Mouse (Mus musculus) erythroblast, embryonic 14.5 days (primary cell): ENCODE measurements around the gene Olfr44. TPM values are rescaled to one million over a fixed set of nuclear protein-coding genes. Genes with fewer than 3 reads are reported as not detected.

Experiments
- H3K27me3 ChIP-seq: 2 replicates; pipeline ENCODE4 v1.6.1; 2012; ENCODE audit warnings: inconsistent platforms; ENCODE audit not compliant: control insufficient read depth
- H3K36me3 ChIP-seq: 2 replicates; pipeline ENCODE4 v1.6.1; 2012; ENCODE audit warnings: mild to moderate bottlenecking, inconsistent platforms; ENCODE audit not compliant: control insufficient read depth
- H3K4me1 ChIP-seq: 2 replicates; pipeline ENCODE4 v1.6.1; 2012; ENCODE audit warnings: inconsistent platforms; ENCODE audit not compliant: control insufficient read depth
- H3K4me3 ChIP-seq: replicated peaks from 2 replicates; pipeline ENCODE3; 2012; ENCODE audit warnings: moderate library complexity, mild to moderate bottlenecking, inconsistent platforms
- H3K9me3 ChIP-seq: 2 replicates; pipeline ENCODE4 v1.6.1; 2012; ENCODE audit warnings: low read length, inconsistent platforms, mixed read lengths; ENCODE audit not compliant: control insufficient read depth
- GATA1 ChIP-seq: IDR thresholded peaks from 2 replicates; pipeline ENCODE4 v1.6.1; 2012; ENCODE audit warnings: low read length, inconsistent platforms, mixed read lengths
- TAL1 ChIP-seq: IDR thresholded peaks from 3 replicates; pipeline ENCODE4 v1.6.1; 2012; ENCODE audit warnings: low read length, inconsistent platforms, mixed read lengths
- polyA plus RNA-seq: library from polyadenylated mRNA; stranded (reverse); fragments of >175 nt; gene quantifications from 2 replicates; pipeline ENCODE4 v1.2.3, GENCODE M21; 2012

Gene Olfr44
- not detected in 2 replicates for polyA plus RNA-seq

- no peaks in the 10 kb centered on the region for H3K27me3 ChIP-seq
- H3K4me1 ChIP-seq = no peaks in the 10 kb centered on the region
- no peaks in the 10 kb centered on the region for H3K9me3 ChIP-seq
- H3K36me3 ChIP-seq = no peaks in the 10 kb centered on the region
- TF ChIP-seq GATA1 (no peak), TAL1 (no peak)
- H3K4me3 ChIP-seq = no peak within 1 kb of the TSS
Observed at GRCm38 (mm10) chr9:39493895-39494294, at the start of gene Olfr44. Olfr44 (minus strand) TSS chr9:39493995.

- H3K27me3 ChIP-seq = no peaks in the 10 kb centered on the region
- no peak overlapping the region for H3K4me3 ChIP-seq
- no peak for TF ChIP-seq TAL1
- no peak for TF ChIP-seq GATA1
- no peaks in the 10 kb centered on the region for H3K36me3 ChIP-seq
- no peaks in the 10 kb centered on the region for H3K4me1 ChIP-seq
- H3K9me3 ChIP-seq = no peaks in the 10 kb centered on the region
Observed at GRCm38 (mm10) chr9:39523616-39524285, 30.0 kb upstream of the Olfr44 start.

GRCm38 (mm10) chr9:39518595-39518994 lies 24.8 kb upstream of the Olfr44 start:
- no peaks in the 10 kb centered on the region for H3K4me1 ChIP-seq
- H3K27me3 ChIP-seq = no peaks in the 10 kb centered on the region
- TF ChIP-seq TAL1 (no peak), GATA1 (no peak)
- H3K4me3 ChIP-seq = no peak overlapping the region
- no peaks in the 10 kb centered on the region for H3K9me3 ChIP-seq
- no peaks in the 10 kb centered on the region for H3K36me3 ChIP-seq

- no peaks in the 10 kb centered on the region for H3K36me3 ChIP-seq
- no peaks in the 10 kb centered on the region for H3K27me3 ChIP-seq
- no peaks in the 10 kb centered on the region for H3K4me1 ChIP-seq
- no peak within 1 kb of the TSS for H3K4me3 ChIP-seq
- TF ChIP-seq TAL1 = no peak
- TF ChIP-seq GATA1 = no peak
- no peaks in the 10 kb centered on the region for H3K9me3 ChIP-seq
Observed at GRCm38 (mm10) chr9:39515531-39515930, 21.7 kb upstream of the Olfr44 start, which contains the start of gene Olfr957. Olfr957 (minus strand) TSS chr9:39515809.

- H3K27me3 ChIP-seq = no peaks in the 10 kb centered on the region
- H3K36me3 ChIP-seq = no peaks in the 10 kb centered on the region
- no peak for TF ChIP-seq GATA1
- no peak for TF ChIP-seq TAL1
- H3K4me1 ChIP-seq = no peaks in the 10 kb centered on the region
- H3K4me3 ChIP-seq = no peak overlapping the region
- no peaks in the 10 kb centered on the region for H3K9me3 ChIP-seq
Observed at GRCm38 (mm10) chr9:39509412-39509811, 15.6 kb upstream of the Olfr44 start.

- TF ChIP-seq TAL1 (no peak), GATA1 (no peak)
- Histone ChIP-seq H3K4me3 (no peak overlapping the region), H3K9me3 (no peaks in the 10 kb centered on the region), H3K36me3 (no peaks in the 10 kb centered on the region), H3K4me1 (no peaks in the 10 kb centered on the region), H3K27me3 (no peaks in the 10 kb centered on the region)
Observed at GRCm38 (mm10) chr9:39508998-39509397, 15.2 kb upstream of the Olfr44 start.

GRCm38 (mm10) chr9:39471844-39472243 lies 22.0 kb downstream of the Olfr44 start, which contains the start of gene Olfr955:
Olfr955 (minus strand) TSS chr9:39471944.
- H3K9me3 ChIP-seq = no peaks in the 10 kb centered on the region
- no peak within 1 kb of the TSS for H3K4me3 ChIP-seq
- H3K4me1 ChIP-seq = no peaks in the 10 kb centered on the region
- H3K36me3 ChIP-seq = no peaks in the 10 kb centered on the region
- no peaks in the 10 kb centered on the region for H3K27me3 ChIP-seq
- TF ChIP-seq GATA1 (no peak), TAL1 (no peak)

GRCm38 (mm10) chr9:39456401-39456800 lies 37.4 kb downstream of the Olfr44 start, which contains the start of gene Olfr954:
Olfr954 (plus strand) TSS chr9:39456701.
- no peak within 1 kb of the TSS for H3K4me3 ChIP-seq
- H3K4me1 ChIP-seq = no peaks in the 10 kb centered on the region
- TF ChIP-seq GATA1 (no peak), TAL1 (no peak)
- H3K9me3 ChIP-seq = no peaks in the 10 kb centered on the region
- no peaks in the 10 kb centered on the region for H3K27me3 ChIP-seq
- no peaks in the 10 kb centered on the region for H3K36me3 ChIP-seq

Other genes with a start within 250 kb of the Olfr44 start
- gene Olfr1537, start 244.0 kb downstream of the Olfr44 start, polyA plus RNA-seq = not detected in 2 replicates
- gene Olfr945, start 217.2 kb downstream of the Olfr44 start, polyA plus RNA-seq = not detected in 2 replicates
- gene Olfr948, start 167.9 kb downstream of the Olfr44 start, polyA plus RNA-seq = not detected in 2 replicates
- gene Olfr951, start 106.6 kb downstream of the Olfr44 start, polyA plus RNA-seq = not detected in 2 replicates
- not detected in 2 replicates for gene Olfr952, start 66.8 kb downstream of the Olfr44 start, polyA plus RNA-seq
- not detected in 2 replicates for gene Olfr954, start 37.3 kb downstream of the Olfr44 start, polyA plus RNA-seq
- gene Olfr955, start 22.1 kb downstream of the Olfr44 start, polyA plus RNA-seq = not detected in 2 replicates
- not detected in 2 replicates for gene Olfr957, start 21.8 kb upstream of the Olfr44 start, polyA plus RNA-seq
- gene Olfr958, start 60.1 kb upstream of the Olfr44 start, polyA plus RNA-seq = 0.01 TPM in 1 of 2 replicates, not detected in the other
- gene Olfr959, start 81.6 kb upstream of the Olfr44 start, polyA plus RNA-seq = not detected in 2 replicates
- not detected in 2 replicates for gene AW551984, start 110.4 kb upstream of the Olfr44 start, polyA plus RNA-seq
- gene Olfr148, start 116.7 kb upstream of the Olfr44 start, polyA plus RNA-seq = not detected in 2 replicates
- gene Olfr960, start 127.4 kb upstream of the Olfr44 start, polyA plus RNA-seq = not detected in 2 replicates
- gene Olfr961, start 151.1 kb upstream of the Olfr44 start, polyA plus RNA-seq = not detected in 2 replicates
- gene Olfr963, start 173.2 kb upstream of the Olfr44 start, polyA plus RNA-seq = not detected in 2 replicates
- gene Olfr149, start 213.1 kb upstream of the Olfr44 start, polyA plus RNA-seq = not detected in 2 replicates
- gene Olfr965, start 217.4 kb upstream of the Olfr44 start, polyA plus RNA-seq = not detected in 2 replicates
- not detected in 2 replicates for gene Olfr150, start 237.0 kb upstream of the Olfr44 start, polyA plus RNA-seq